Mouse (Mus musculus): Measurements from ENCODE around the gene Il11ra1.
"Not testable (repeated sequence)": the region's sequence is repeated elsewhere in the genome, so short reads cannot be mapped to it uniquely, and the experiment has no call there.

Gene Il11ra1

DNA sequence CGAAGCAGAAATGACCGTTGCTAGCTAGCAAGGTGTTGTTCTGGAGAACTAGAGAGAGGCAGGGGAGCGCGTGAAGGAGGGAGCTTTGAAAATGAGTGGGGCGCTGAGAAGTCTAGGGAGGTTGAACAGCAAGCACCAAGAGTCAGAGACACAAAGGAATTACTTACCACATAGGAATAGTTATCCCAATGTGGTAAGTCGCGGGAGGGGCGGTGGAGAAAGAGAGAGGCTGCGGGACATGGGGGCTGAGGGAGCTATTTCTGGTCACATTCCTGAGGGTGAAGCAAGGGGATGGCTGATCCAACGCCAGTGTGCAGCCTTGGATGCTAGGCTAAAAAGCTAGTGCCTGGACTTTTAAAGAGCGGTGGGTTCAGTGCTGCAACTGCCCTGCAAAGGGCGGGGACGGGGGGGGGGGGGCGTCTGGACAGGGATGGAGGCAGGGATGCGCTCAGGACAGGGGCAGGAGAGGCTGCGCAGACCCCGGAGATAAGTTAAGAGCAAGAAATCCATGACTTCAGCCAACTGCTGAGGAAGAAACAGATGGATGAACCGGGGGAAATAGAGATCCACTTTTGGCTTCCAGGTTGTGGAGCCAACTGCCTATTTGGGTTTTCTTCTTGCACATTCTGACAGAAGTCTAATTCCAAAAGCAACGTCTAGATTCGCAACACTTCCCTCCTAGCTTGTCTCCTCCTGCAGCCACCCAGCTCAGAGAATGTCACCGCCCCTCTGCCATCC, 82.1 kb downstream of the Il11ra1 start:
- DNase-seq (ENCODE audit: low read depth, low spot score) = not testable (repeated sequence)

DNA sequence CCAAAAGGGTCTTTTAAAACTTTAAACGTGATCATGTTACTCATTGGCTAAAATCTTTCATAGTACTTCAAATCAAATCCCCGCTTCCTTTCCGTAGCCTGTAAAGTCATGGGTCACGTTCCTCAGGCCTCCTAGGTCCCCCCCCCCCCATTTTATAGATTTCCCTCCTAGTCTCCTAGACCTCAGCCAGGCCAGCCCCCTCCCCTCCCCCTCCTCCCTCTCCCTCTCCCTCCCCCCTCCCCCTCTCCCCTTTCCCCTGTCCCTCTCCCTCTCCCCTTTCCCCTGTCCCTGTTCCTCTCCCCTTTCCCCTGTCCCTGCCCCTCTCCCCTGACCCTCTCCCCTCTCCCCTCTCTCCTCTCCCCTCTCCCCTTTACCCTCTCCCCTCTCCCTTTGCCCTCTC, 82.9 kb downstream of the Il11ra1 start:
- not testable (repeated sequence) for DNase-seq (ENCODE audit: low read depth, low spot score)

DNA sequence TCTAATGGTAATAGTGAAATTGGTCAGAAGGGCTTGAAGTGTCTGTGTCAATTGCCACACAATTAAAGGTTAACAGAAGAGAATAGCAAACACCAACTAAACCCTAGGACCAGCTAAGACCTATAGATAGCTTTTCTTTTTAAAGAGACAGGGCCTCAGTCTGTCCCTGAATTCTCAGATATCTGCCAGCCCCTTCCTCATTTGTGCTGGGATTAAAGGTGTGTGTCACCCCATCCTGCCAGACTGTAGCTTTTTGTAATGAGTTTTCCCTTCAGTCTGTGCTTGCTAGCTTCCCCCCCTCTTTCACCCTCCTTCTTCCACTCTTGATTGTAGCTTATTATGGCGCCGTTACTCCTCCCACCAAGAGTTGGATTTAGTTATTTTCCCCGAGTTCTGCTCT, 83.4 kb downstream of the Il11ra1 start:
- not testable (repeated sequence) for DNase-seq (ENCODE audit: low read depth, low spot score)
